Mouse (Mus musculus) liver, embryonic 14.5 days (tissue): ENCODE results near the gene Grsf1.
A peak's percentile ranks its signal among the peaks of the same experiment; 100 is the strongest.

Source experiments
- CTCF ChIP-seq: IDR thresholded peaks from 2 replicates; pipeline ENCODE4 v1.5.1; 2016; ENCODE audit warnings: antibody characterized with exemption, low read depth, control low read depth
- EP300 ChIP-seq: IDR thresholded peaks from 2 replicates; pipeline ENCODE4 v1.6.1; 2016; ENCODE audit warnings: antibody characterized with exemption, low read depth

GRCm38 (mm10) chr5:88627545-88627944 lies 48.4 kb downstream of the Grsf1 start:
- TF ChIP-seq CTCF (no peak), EP300 (peak; percentile 86)
